Mouse (Mus musculus) bone marrow macrophage, adult 2 months (primary cell): ENCODE measurements around the gene Esr1. TPM values are rescaled to one million over a fixed set of nuclear protein-coding genes. Genes with fewer than 3 reads are reported as not detected.
"Not testable (repeated sequence)": the region's sequence is repeated elsewhere in the genome, so short reads cannot be mapped to it uniquely, and the experiment has no call there.

ENCODE experiments used
- H3K27ac ChIP-seq: 2 replicates; pipeline ENCODE4 v1.5.1; 2012; ENCODE audit warnings: low read depth, low read length; ENCODE audit not compliant: insufficient read depth
- H3K4me1 ChIP-seq: 2 replicates; pipeline ENCODE4 v1.6.1; 2012; ENCODE audit warnings: low read length; ENCODE audit not compliant: control insufficient read depth, insufficient read depth
- H3K4me3 ChIP-seq: 2 replicates; pipeline ENCODE4 v1.5.1; 2012; ENCODE audit warnings: mild to moderate bottlenecking, low read length, moderate library complexity; ENCODE audit not compliant: insufficient read depth
- CTCF ChIP-seq: IDR thresholded peaks from 2 replicates; pipeline ENCODE4 v1.5.1; 2012; ENCODE audit warnings: low read depth, mild to moderate bottlenecking, low read length, moderate library complexity
- POLR2A ChIP-seq: IDR thresholded peaks from 2 replicates; pipeline ENCODE4 v1.6.1; 2012; ENCODE audit warnings: mild to moderate bottlenecking, low read depth, low read length, borderline replicate concordance
- polyA plus RNA-seq: library from polyadenylated mRNA; stranded (reverse); fragments of >200 nt; gene quantifications from 2 replicates; pipeline ENCODE4 v1.2.4, GENCODE M21; 2012; ENCODE audit not compliant: missing spikeins, insufficient read depth, insufficient read length

The Esr1 gene
- polyA plus RNA-seq, 1 experiment, result 5.6 TPM

DNA sequence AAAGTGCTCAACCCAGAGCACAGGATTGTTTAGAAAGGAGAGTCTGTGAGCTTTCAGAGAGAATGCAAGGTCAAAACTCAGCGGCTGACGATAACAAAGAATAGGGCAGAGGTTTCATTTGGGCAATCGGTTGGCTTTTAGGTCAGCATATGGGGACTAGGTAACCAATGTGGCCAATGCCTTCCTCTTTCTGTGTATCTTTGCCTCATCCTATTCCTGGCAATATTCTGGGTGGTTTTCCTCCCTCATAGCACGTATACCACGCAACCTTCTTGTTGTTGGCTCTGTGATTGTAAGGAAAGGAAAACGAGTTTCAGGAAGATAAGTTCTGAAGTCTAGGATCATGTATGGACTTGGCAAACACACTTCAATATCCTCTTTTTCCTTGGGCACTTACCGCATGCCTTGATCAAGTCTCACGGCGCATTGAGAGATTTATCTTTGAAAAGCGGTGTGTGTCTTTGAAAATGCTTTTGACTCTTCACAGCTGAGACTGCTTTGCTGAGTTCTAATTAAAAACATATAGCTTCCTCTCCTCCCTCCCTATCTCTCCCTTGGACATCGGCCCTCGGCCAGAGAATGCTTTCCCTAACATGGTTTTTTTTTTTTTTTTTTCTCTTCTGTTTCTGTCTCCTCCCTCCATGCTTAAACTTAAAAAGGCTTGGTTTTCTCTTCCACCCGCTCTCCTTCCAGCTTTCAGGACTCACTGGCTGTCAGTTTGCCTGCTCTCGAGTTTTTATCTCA, 22.1 kb downstream of the Esr1 start:
- TF ChIP-seq CTCF (no peak), POLR2A (no peak)

DNA sequence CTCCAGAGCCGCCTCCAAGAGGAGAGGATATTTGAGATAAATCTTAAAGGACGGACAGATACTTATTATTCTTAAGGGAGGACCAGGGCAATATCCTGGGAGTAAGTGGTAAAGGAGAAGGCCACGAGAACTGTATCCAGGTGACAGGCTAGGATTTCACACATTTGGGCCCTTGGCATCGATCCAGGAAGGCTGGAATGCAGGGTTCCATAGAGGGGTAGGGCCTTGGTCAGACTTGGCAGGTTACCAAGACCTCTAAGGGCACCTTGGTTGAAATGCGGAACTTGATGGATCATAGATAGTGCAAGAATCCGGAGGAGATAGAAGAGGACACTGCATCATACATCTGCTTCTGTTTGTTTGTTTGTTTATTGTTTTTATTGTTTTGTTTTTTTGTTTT, 24.3 kb downstream of the Esr1 start:
- H3K4me3 ChIP-seq, result no peak overlapping the region
- TF ChIP-seq CTCF (no peak), POLR2A (no peak)
- no peak overlapping the region for H3K27ac ChIP-seq
- H3K4me1 ChIP-seq, result no peaks in the 10 kb centered on the region

More for the DNA sequence above, 22.1 kb downstream of the Esr1 start:
- H3K27ac ChIP-seq, result no peak overlapping the region
- H3K4me1 ChIP-seq, result no peaks in the 10 kb centered on the region
- H3K4me3 ChIP-seq, result no peak overlapping the region

DNA sequence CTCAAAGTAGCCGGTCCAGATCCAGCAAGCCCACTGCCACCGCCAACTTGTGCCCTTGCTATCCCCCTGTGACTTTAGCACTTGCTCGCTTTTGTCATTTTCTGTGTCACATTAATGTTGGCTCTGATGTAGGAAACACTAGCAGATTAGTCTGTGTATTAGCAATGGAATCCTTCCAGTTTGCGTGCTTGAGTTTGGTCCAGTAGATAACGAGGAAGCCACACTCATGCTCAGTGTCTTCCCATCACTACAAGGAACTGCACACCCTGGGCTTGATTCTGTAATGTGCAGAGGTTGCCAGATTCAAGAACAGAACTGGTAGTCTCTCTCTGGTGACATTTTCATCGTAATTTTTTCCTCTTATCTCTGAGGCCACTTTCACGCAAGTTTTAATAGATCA, 34.7 kb downstream of the Esr1 start:
- Histone ChIP-seq H3K4me1 (peaks cover 6% of the 10 kb centered on the region), H3K27ac (no peak overlapping the region), H3K4me3 (no peak overlapping the region)
- TF ChIP-seq CTCF (no peak), POLR2A (no peak)

DNA sequence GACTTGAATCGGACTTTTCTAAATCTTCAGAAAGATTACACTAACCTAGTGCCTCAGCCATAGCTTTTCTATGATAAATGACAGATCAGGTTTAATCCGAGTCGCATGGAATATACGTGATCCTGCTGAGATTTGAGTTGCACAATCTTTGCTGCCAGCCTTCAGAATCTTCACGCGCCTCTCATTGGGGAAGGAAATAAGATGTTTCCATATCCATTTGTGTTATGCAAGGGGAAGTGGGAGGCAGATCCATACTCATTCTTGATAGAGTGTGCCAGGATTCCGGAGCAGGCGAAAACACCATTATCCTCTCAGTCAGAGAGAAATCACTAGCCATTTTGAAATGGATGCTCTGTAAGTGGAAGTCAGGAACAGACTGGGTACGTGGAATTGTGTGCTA, 35.5 kb downstream of the Esr1 start:
- H3K4me1 ChIP-seq, result peaks cover 6% of the 10 kb centered on the region
- TF ChIP-seq CTCF (no peak), POLR2A (no peak)
- H3K27ac ChIP-seq, result no peak overlapping the region
- H3K4me3 ChIP-seq, result no peak overlapping the region

DNA sequence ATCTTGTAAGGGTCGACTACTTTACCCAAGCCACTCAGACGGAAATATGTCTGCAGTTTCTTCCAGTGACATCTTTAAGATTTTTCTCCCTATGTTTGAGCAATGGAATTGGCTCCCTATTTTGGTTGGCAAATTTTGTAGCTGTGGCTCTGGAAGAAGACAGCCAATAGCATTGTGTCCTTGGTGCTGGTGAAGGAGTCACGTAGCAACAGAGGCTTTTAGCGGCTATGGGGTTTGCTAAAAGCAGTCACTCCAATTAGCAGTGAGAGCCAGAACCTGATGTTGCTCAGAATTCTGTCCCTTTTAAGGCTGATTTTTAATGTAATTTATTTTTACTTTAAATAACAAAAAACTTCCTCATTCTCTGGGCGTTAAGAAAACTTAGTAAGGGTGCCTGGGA, 54.0 kb downstream of the Esr1 start:
- no peak overlapping the region for H3K4me3 ChIP-seq
- no peak overlapping the region for H3K27ac ChIP-seq
- H3K4me1 ChIP-seq, result no peaks in the 10 kb centered on the region
- TF ChIP-seq POLR2A (no peak), CTCF (no peak)

DNA sequence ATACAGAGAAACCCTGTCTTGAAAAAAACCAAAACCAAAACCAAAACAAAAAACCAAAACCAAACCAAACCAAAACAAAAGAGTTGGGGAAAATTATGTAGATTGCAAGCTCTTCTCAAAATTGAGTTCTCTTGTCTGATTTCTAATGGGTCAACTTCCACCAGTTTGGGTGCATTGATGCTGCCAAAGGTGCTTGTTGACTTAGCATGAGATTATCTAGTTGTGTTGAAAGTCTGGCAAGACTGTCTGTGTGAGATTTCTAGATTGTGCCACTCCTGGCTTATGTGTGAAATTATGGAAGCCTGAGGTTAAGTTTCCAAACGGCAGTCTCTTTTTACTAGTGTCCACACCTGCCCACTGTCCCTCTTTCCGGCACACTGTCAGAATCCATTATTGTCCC, 55.6 kb downstream of the Esr1 start:
- Histone ChIP-seq H3K4me1 (no peaks in the 10 kb centered on the region), H3K4me3 (no peak overlapping the region)
- TF ChIP-seq CTCF (no peak), POLR2A (no peak)

DNA sequence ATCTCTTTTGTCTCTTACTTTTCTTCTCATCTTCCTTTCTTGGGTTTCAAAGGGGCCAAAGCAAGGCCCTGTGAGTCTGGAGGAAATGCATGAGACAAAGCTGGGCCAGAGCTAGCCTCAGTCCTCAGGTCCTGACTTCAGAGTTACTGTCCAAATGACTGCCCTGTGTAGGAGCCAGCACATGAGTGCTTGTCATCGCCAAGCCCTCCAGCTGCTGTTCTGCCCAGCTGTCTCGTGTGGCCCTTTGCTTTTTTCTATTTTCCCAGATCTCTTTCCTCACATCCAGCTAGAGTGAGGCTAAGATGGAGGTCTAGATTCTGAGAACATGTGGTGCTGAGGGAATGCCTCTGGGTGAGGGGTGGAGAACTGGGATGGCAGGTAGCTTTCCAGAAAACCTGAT, 58.7 kb downstream of the Esr1 start:
- Histone ChIP-seq H3K27ac (no peak overlapping the region), H3K4me3 (no peak overlapping the region), H3K4me1 (no peaks in the 10 kb centered on the region)
- TF ChIP-seq CTCF (no peak), POLR2A (no peak)

More for the DNA sequence above, 55.6 kb downstream of the Esr1 start:
- no peak overlapping the region for H3K27ac ChIP-seq

DNA sequence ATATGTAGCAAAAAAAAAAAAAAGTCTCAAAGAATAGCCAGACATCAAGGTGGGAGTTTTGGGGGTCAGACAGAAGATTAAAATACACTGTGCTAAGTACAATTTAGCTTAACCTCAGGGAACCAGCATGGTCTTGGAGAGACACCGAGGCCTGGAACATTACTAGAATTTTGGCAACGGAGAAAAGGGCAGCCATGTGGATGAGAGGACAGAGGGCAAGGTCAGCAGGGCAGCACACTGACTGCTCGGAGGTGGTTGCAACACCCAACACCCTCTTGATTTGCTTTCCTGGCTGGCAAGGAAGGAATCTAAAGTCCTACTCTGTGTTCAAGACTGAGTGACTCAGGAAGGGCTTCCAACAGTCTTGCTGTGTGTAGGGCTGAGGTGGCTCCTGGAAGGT, 60.5 kb downstream of the Esr1 start:
- TF ChIP-seq POLR2A (no peak), CTCF (no peak)
- no peak overlapping the region for H3K4me3 ChIP-seq
- H3K4me1 ChIP-seq, result no peaks in the 10 kb centered on the region
- no peak overlapping the region for H3K27ac ChIP-seq

DNA sequence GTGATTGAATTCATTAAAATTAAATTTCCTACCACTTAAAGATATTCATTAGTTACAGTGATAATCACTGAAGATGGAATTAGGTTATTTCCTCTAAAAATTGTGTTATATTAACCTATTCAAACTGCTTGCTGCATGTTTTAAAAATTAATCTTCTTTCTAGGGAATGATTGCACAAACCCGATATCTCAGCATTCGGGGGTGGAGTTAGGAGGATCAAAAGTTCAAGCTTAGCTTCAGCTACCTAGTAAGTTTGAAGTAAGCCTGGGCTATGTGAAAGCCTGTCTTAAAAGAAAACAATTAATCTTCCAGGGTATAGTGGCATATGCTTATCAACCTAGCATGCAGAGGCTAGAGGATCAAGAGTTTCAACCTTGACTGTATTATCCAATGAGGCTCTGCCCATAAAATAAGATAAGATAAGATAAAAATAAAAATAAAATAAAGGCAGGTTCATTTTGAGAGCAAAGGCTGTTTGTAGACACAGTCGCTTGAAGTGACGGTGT, 62.0 kb downstream of the Esr1 start:
- TF ChIP-seq POLR2A, result no peak
- Histone ChIP-seq H3K4me1 (no peaks in the 10 kb centered on the region), H3K27ac (no peak overlapping the region), H3K4me3 (no peak overlapping the region)

DNA sequence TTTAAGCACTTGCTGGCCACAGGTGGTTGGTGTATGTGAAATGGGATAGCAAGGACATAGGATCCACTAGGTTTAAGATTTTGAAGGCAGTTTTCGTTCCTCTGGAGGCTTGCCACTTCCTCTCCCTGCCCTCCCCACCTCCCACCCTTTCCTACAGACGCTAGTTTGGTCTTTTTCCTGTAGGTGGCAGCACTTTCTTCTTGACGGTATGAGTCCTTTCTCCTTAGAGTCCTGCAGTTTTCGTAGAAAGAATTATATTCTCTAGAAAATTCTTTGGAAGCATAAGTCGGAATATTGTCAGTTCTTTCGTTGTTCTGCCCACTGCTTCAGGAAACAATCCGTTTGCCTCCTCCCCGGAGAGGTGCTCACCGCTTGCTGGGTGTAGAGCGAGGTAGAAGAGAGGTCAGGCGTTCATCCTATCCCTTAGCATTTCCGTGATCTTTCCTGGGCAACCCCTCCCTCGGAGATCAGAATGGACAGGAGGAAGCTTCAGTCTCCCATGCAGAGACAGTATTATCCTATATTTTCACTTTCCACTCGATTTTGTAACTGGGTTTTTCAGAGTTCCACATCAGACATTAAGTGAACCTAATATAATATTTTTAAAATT, 63.7 kb downstream of the Esr1 start:
- not testable (repeated sequence) for H3K27ac ChIP-seq

DNA sequence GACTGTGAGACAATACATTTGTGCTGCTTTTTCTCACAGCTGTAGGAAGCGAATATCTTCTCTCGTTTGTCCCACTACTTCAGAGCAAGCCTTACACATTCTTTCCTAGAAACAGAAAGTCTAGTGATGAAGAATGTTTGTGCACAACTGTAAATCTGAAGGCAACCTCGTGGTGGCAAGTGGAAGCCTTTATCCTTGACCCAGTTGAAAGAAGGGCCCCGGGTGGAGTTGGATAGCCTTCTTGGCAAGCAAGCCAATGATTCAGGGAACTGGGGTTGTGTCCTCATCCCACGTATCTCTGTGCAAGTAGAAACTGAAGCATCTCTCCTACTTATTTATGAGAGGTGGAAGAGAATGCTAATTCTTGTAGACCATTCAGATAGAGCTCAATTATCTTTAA, 71.7 kb downstream of the Esr1 start:
- Histone ChIP-seq H3K4me3 (no peak overlapping the region), H3K27ac (no peak overlapping the region), H3K4me1 (no peaks in the 10 kb centered on the region)
- TF ChIP-seq POLR2A, result no peak
- no peak for TF ChIP-seq CTCF

More for the DNA sequence above, 63.7 kb downstream of the Esr1 start:
- H3K4me3 ChIP-seq, result peak overlapping the region; percentile 53
- TF ChIP-seq CTCF, result 0 out of 2 replicates have a peak, but pooled peaks have one; percentile 18
- H3K4me1 ChIP-seq, result not testable (repeated sequence)
